Mouse (Mus musculus) MEL (cell line): Measurements from ENCODE around the gene Hyou1. TPM values are rescaled to one million over a fixed set of nuclear protein-coding genes. Genes with fewer than 3 reads are reported as not detected.

Experiments
- DNase-seq: peaks from one replicate; pipeline ENCODE4 v3.0.0; 2011; ENCODE audit warnings: low read depth, low spot score
- H3K27ac ChIP-seq: 2 replicates; pipeline ENCODE4 v1.5.1; 2012; ENCODE audit warnings: low read depth, mild to moderate bottlenecking, control low read depth, low read length, moderate library complexity; ENCODE audit not compliant: control insufficient read depth
- H3K27me3 ChIP-seq, 2 experiments: fragments of 150-350 bp in 1 of 2; sonication (generic) in 1 of 2; 2 replicates each; pipeline ENCODE4 v1.6.1; 2012; ENCODE audit warnings: low read length in 2 of 2, mild to moderate bottlenecking in 2 of 2, improper control_type of control experiment in 1 of 2, moderate library complexity in 1 of 2; ENCODE audit not compliant: insufficient read depth in 2 of 2, control insufficient read depth in 1 of 2
- H3K36me3 ChIP-seq, 2 experiments: 2 replicates each; pipeline ENCODE4 v1.6.1; 2012 to 2014; ENCODE audit warnings: low read length in 2 of 2, improper control_type of control experiment in 1 of 2, inconsistent platforms in 1 of 2, mild to moderate bottlenecking in 1 of 2; ENCODE audit not compliant: insufficient read depth in 2 of 2, control insufficient read depth in 1 of 2
- H3K4me1 ChIP-seq, 2 experiments: fragments of 150-350 bp in 1 of 2; sonication (generic) in 1 of 2; 2 replicates each; pipeline ENCODE4 v1.6.1; 2012; ENCODE audit warnings: low read length in 2 of 2, improper control_type of control experiment in 1 of 2, mild to moderate bottlenecking in 1 of 2; ENCODE audit not compliant: insufficient read depth in 2 of 2, control insufficient read depth in 1 of 2
- H3K4me3 ChIP-seq, 2 experiments: fragments of 150-350 bp in 1 of 2; sonication (generic) in 1 of 2; 2 replicates each; pipeline ENCODE4 v1.5.1; 2012; ENCODE audit warnings: low read depth in 2 of 2, low read length in 2 of 2, mild to moderate bottlenecking in 2 of 2, moderate library complexity in 2 of 2, control low read depth in 1 of 2, improper control_type of control experiment in 1 of 2; ENCODE audit not compliant: control insufficient read depth in 1 of 2, insufficient read depth in 1 of 2
- H3K79me2 ChIP-seq: 2 replicates; pipeline ENCODE4 v1.6.1; 2012; ENCODE audit warnings: mild to moderate bottlenecking, low read length, moderate library complexity; ENCODE audit not compliant: control insufficient read depth, poor library complexity, insufficient read depth
- H3K9ac ChIP-seq: 2 replicates; pipeline ENCODE4 v1.6.1; 2012; ENCODE audit warnings: low read depth, mild to moderate bottlenecking, control low read depth, low read length, moderate library complexity; ENCODE audit not compliant: control insufficient read depth, poor library complexity, severe bottlenecking
- H3K9me3 ChIP-seq: fragments of 150-350 bp; sonication (generic); replicated peaks from 2 replicates; pipeline ENCODE4 v1.6.1; 2012; ENCODE audit warnings: mild to moderate bottlenecking, low read length, improper control_type of control experiment, moderate library complexity; ENCODE audit not compliant: insufficient read depth
- CHD1 ChIP-seq: IDR thresholded peaks from 2 replicates; pipeline ENCODE4 v1.6.1; 2012; ENCODE audit warnings: low read depth, mild to moderate bottlenecking, inconsistent platforms, low read length, improper control_type of control experiment
- CTCF ChIP-seq, 3 experiments: IDR thresholded peaks in 2 of 3; conservative IDR thresholded peaks in 1 of 3; 2 replicates each; pipeline ENCODE4 v1.5.1; 2011 to 2012; ENCODE audit warnings: low read length in 3 of 3, low read depth in 2 of 3, mild to moderate bottlenecking in 2 of 3, improper control_type of control experiment in 1 of 3, inconsistent platforms in 1 of 3, mixed read lengths in 1 of 3, moderate library complexity in 1 of 3; ENCODE audit not compliant: control insufficient read depth in 1 of 3, insufficient read depth in 1 of 3, poor library complexity in 1 of 3, severe bottlenecking in 1 of 3
- GATA1 ChIP-seq: IDR thresholded peaks from 2 replicates; pipeline ENCODE4 v1.6.1; 2011; ENCODE audit warnings: low read depth, low read length, improper control_type of control experiment
- HCFC1 ChIP-seq: IDR thresholded peaks from 2 replicates; pipeline ENCODE4 v1.6.1; 2012; ENCODE audit warnings: low read depth, mild to moderate bottlenecking, inconsistent platforms, low read length, improper control_type of control experiment, moderate library complexity
- MXI1 ChIP-seq: IDR thresholded peaks from 2 replicates; pipeline ENCODE4 v1.6.1; 2011; ENCODE audit warnings: mild to moderate bottlenecking, low read depth, low read length, improper control_type of control experiment
- MYB ChIP-seq: IDR thresholded peaks from 2 replicates; pipeline ENCODE4 v1.6.1; 2011; ENCODE audit warnings: mild to moderate bottlenecking, low read depth, low read length, improper control_type of control experiment
- RAD21 ChIP-seq: IDR thresholded peaks from 2 replicates; pipeline ENCODE4 v1.6.1; 2011; ENCODE audit warnings: mild to moderate bottlenecking, low read depth, low read length, improper control_type of control experiment
- TCF12 ChIP-seq: IDR thresholded peaks from 2 replicates; pipeline ENCODE4 v1.6.1; 2014; ENCODE audit warnings: low read depth, mild to moderate bottlenecking, inconsistent platforms, low read length, improper control_type of control experiment, moderate library complexity
- USF2 ChIP-seq, 2 experiments: IDR thresholded peaks; 2 replicates each; pipeline ENCODE4 v1.6.1; 2011 to 2012; ENCODE audit warnings: improper control_type of control experiment in 2 of 2, low read length in 2 of 2, borderline replicate concordance in 1 of 2, inconsistent platforms in 1 of 2, low read depth in 1 of 2, mild to moderate bottlenecking in 1 of 2; ENCODE audit not compliant: insufficient read depth in 1 of 2
- ZMIZ1 ChIP-seq: IDR thresholded peaks from 2 replicates; pipeline ENCODE4 v1.6.1; 2012; ENCODE audit warnings: low read depth, mild to moderate bottlenecking, inconsistent platforms, low read length, improper control_type of control experiment, moderate library complexity
- ZNF384 ChIP-seq: IDR thresholded peaks from 2 replicates; pipeline ENCODE4 v1.6.1; 2012; ENCODE audit warnings: low read depth, mild to moderate bottlenecking, inconsistent platforms, low read length, improper control_type of control experiment
- polyA plus RNA-seq, 2 experiments: library from polyadenylated mRNA; stranded (reverse) in 1 of 2; unstranded in 1 of 2; fragments of >175 nt in 1 of 2; fragments of >200 nt in 1 of 2; gene quantifications; 2 replicates each; pipeline versions ENCODE4 v1.2.1 to v1.2.4; 2012; ENCODE audit warnings: low replicate concordance in 2 of 2, low read depth in 1 of 2; ENCODE audit not compliant: insufficient read length in 2 of 2, insufficient read depth in 1 of 2, missing spikeins in 1 of 2
- total RNA-seq: library from RNA; depleted of rRNA; stranded (reverse); fragments of 300-350 nt; gene quantifications from 2 replicates; pipeline ENCODE4 v1.2.3, GENCODE M21; 2012; rRNA removed

Gene Hyou1
- total and polyA plus RNA-seq, 3 experiments: 160 to 186 TPM; not detected in 1

GRCm38 (mm10) chr9:44440961-44441360, 61.7 kb downstream of the Hyou1 start, which contains the start of gene Foxr1:
Foxr1 (minus strand) TSS chr9:44441136.
- Histone ChIP-seq H3K79me2 (no peaks in the 10 kb centered on the region), H3K4me3 (no peak within 1 kb of the TSS), H3K9ac (no peak within 1 kb of the TSS), H3K4me1 (peaks cover 0 to 2% of the 10 kb centered on the region in 2 experiments; a peak in 1 of 4 replicates), H3K27ac (no peak within 1 kb of the TSS), H3K9me3 (no peaks in the 10 kb centered on the region), H3K27me3 (no peaks in the 10 kb centered on the region; a peak in 1 of 4 replicates), H3K36me3 (peaks cover 0 to 2% of the 10 kb centered on the region in 2 experiments; a peak in 2 of 4 replicates)
- no peak for DNase-seq
- TF ChIP-seq GATA1 (no peak), HCFC1 (no peak), CTCF (IDR thresholded peaks at IDR 0.05 in 2 of 3, conservative IDR thresholded peaks at IDR 0.05 in 1 of 3; ENCODE audit: control insufficient read depth in 1 of 3, insufficient read depth in 1 of 3, low read depth in 2 of 3, low read length in 3 of 3, poor library complexity in 1 of 3, severe bottlenecking in 1 of 3) (no peak), MYB (no peak), TCF12 (no peak), RAD21 (no peak), MXI1 (no peak), ZNF384 (no peak), ZMIZ1 (no peak), USF2 (IDR thresholded peaks at IDR 0.05; ENCODE audit: borderline replicate concordance in 1 of 2, insufficient read depth in 1 of 2, low read depth in 1 of 2, low read length in 2 of 2) (no peak), CHD1 (no peak)

Other genes with a start within 250 kb of the Hyou1 start
- gene Mcam, start 245.0 kb upstream of the Hyou1 start, total RNA-seq: 0.10 and 0.15 TPM in 2 replicates
- under 1 TPM in 1 of 2 experiments, not detected in 1; 0.88 TPM for gene Mcam, start 245.0 kb upstream of the Hyou1 start, polyA plus RNA-seq
- gene Cbl, start 145.4 kb upstream of the Hyou1 start, total RNA-seq: 9.1 and 14.9 TPM in 2 replicates
- 10 to 100 TPM; 36.8 to 41.1 TPM for gene Cbl, start 145.4 kb upstream of the Hyou1 start, polyA plus RNA-seq
- gene Ccdc153, start 138.8 kb upstream of the Hyou1 start, total RNA-seq: not detected in 2 replicates
- gene Ccdc153, start 138.8 kb upstream of the Hyou1 start, polyA plus RNA-seq: not detected
- gene Pdzd3, start 128.0 kb upstream of the Hyou1 start, total RNA-seq: not detected in 2 replicates
- gene Pdzd3, start 128.0 kb upstream of the Hyou1 start, polyA plus RNA-seq: under 1 TPM in 1 of 2 experiments, not detected in 1; 0.06 TPM
- 1.2 and 1.5 TPM in 2 replicates for gene Nlrx1, start 110.9 kb upstream of the Hyou1 start, total RNA-seq
- gene Nlrx1, start 110.9 kb upstream of the Hyou1 start, polyA plus RNA-seq: 1 to 10 TPM in 1 of 2 experiments, not detected in 1; 7.0 TPM
- gene Abcg4, start 90.9 kb upstream of the Hyou1 start, total RNA-seq: 2.5 and 4.1 TPM in 2 replicates
- gene Abcg4, start 90.9 kb upstream of the Hyou1 start, polyA plus RNA-seq: 10 to 100 TPM in 1 of 2 experiments, not detected in 1; 17.1 TPM
- gene Hinfp, start 73.8 kb upstream of the Hyou1 start, total RNA-seq: 14.3 and 16.4 TPM in 2 replicates
- 10 to 100 TPM in 1 of 2 experiments, not detected in 1; 31.3 TPM for gene Hinfp, start 73.8 kb upstream of the Hyou1 start, polyA plus RNA-seq
- gene C2cd2l, start 59.2 kb upstream of the Hyou1 start, total RNA-seq: 4.3 and 4.7 TPM in 2 replicates
- 10 to 100 TPM in 1 of 2 experiments, not detected in 1; 10.9 TPM for gene C2cd2l, start 59.2 kb upstream of the Hyou1 start, polyA plus RNA-seq
- 12.7 and 14.9 TPM in 2 replicates for gene Dpagt1, start 53.5 kb upstream of the Hyou1 start, total RNA-seq
- 10 to 100 TPM in 1 of 2 experiments, not detected in 1; 43.5 TPM for gene Dpagt1, start 53.5 kb upstream of the Hyou1 start, polyA plus RNA-seq
- 805 and 828 TPM in 2 replicates for gene H2afx, start 44.8 kb upstream of the Hyou1 start, total RNA-seq
- 10 to 100 TPM in 1 of 2 experiments, not detected in 1; 89.6 TPM for gene H2afx, start 44.8 kb upstream of the Hyou1 start, polyA plus RNA-seq
- 110 and 145 TPM in 2 replicates for gene Hmbs, start 35.3 kb upstream of the Hyou1 start, total RNA-seq
- gene Hmbs, start 35.3 kb upstream of the Hyou1 start, polyA plus RNA-seq: 100 to 1,000 TPM in 1 of 2 experiments, not detected in 1; 138 TPM
- 18.4 and 18.6 TPM in 2 replicates for gene Vps11, start 17.8 kb upstream of the Hyou1 start, total RNA-seq
- 10 to 100 TPM in 1 of 2 experiments, not detected in 1; 27.1 TPM for gene Vps11, start 17.8 kb upstream of the Hyou1 start, polyA plus RNA-seq
- 29.0 and 31.9 TPM in 2 replicates for gene Slc37a4, start 17.4 kb downstream of the Hyou1 start, total RNA-seq
- gene Slc37a4, start 17.4 kb downstream of the Hyou1 start, polyA plus RNA-seq: 10 to 100 TPM in 1 of 2 experiments, not detected in 1; 35.3 TPM
- 2,496 and 2,743 TPM in 2 replicates for gene Rps25, start 27.6 kb downstream of the Hyou1 start, total RNA-seq
- gene Rps25, start 27.6 kb downstream of the Hyou1 start, polyA plus RNA-seq: 1,000 to 10,000 TPM in 1 of 2 experiments, not detected in 1; 3,114 TPM
- 121 and 140 TPM in 2 replicates for gene Trappc4, start 28.1 kb downstream of the Hyou1 start, total RNA-seq
- 100 to 1,000 TPM in 1 of 2 experiments, not detected in 1; 129 TPM for gene Trappc4, start 28.1 kb downstream of the Hyou1 start, polyA plus RNA-seq
- 13.2 and 18.7 TPM in 2 replicates for gene Ccdc84, start 39.1 kb downstream of the Hyou1 start, total RNA-seq
- 10 to 100 TPM in 1 of 2 experiments, not detected in 1; 18.0 TPM for gene Ccdc84, start 39.1 kb downstream of the Hyou1 start, polyA plus RNA-seq
- 0.08 TPM in 1 of 2 replicates, not detected in the other for gene Foxr1, start 61.6 kb downstream of the Hyou1 start, total RNA-seq
- under 1 TPM in 1 of 2 experiments, not detected in 1; 0.07 TPM for gene Foxr1, start 61.6 kb downstream of the Hyou1 start, polyA plus RNA-seq
- gene Upk2, start 75.5 kb downstream of the Hyou1 start, total RNA-seq: not detected in 2 replicates
- gene Upk2, start 75.5 kb downstream of the Hyou1 start, polyA plus RNA-seq: not detected
- 0.58 and 0.78 TPM in 2 replicates for gene Bcl9l, start 103.3 kb downstream of the Hyou1 start, total RNA-seq
- gene Bcl9l, start 103.3 kb downstream of the Hyou1 start, polyA plus RNA-seq: 1 to 10 TPM in 1 of 2 experiments, not detected in 1; 5.1 TPM
- gene Cxcr5, start 182.4 kb downstream of the Hyou1 start, total RNA-seq: not detected in 2 replicates
- under 1 TPM in 1 of 2 experiments, not detected in 1; 0.18 TPM for gene Cxcr5, start 182.4 kb downstream of the Hyou1 start, polyA plus RNA-seq
- gene Ddx6, start 225.4 kb downstream of the Hyou1 start, total RNA-seq: 35.9 and 44.6 TPM in 2 replicates
- gene Ddx6, start 225.4 kb downstream of the Hyou1 start, polyA plus RNA-seq: 10 to 100 TPM; 41.9 to 96.5 TPM